Mouse (Mus musculus) limb, embryonic 15.5 days (tissue): Measurements from ENCODE around the gene Gstp3. TPM values are rescaled to one million over a fixed set of nuclear protein-coding genes. Genes with fewer than 3 reads are reported as not detected.
"Not testable (repeated sequence)": the region's sequence is repeated elsewhere in the genome, so short reads cannot be mapped to it uniquely, and the experiment has no call there.

ENCODE experiments used
- ATAC-seq: fragments of 200-750 bp; cut with Nextera tagmentation; 2 replicates; pipeline ENCODE4 v1.8.0; 2017; ENCODE audit warnings: low read depth, moderate TSS enrichment; ENCODE audit not compliant: insufficient number of reproducible peaks, low FRiP score, low TSS enrichment
- H3K27ac ChIP-seq: fragments of 300-500 bp; sonication (generic); 2 replicates; pipeline ENCODE4 v1.5.1; 2015; ENCODE audit warnings: moderate library complexity, mild to moderate bottlenecking, inconsistent platforms
- H3K27me3 ChIP-seq: fragments of 300-500 bp; sonication (generic); 2 replicates; pipeline ENCODE4 v1.6.1; 2015; ENCODE audit warnings: inconsistent platforms
- H3K36me3 ChIP-seq: fragments of 300-500 bp; sonication (generic); 2 replicates; pipeline ENCODE4 v1.6.1; 2015; ENCODE audit warnings: inconsistent platforms
- H3K4me1 ChIP-seq: fragments of 300-500 bp; sonication (generic); 2 replicates; pipeline ENCODE4 v1.6.1; 2015; ENCODE audit warnings: inconsistent platforms
- H3K4me2 ChIP-seq: fragments of 300-500 bp; sonication (generic); 2 replicates; pipeline ENCODE4 v1.6.1; 2015; ENCODE audit warnings: mild to moderate bottlenecking, inconsistent platforms
- H3K4me3 ChIP-seq: fragments of 300-500 bp; sonication (generic); 2 replicates; pipeline ENCODE4 v1.5.1; 2015; ENCODE audit warnings: mild to moderate bottlenecking, inconsistent platforms
- H3K9ac ChIP-seq: fragments of 300-500 bp; sonication (generic); 2 replicates; pipeline ENCODE4 v1.6.1; 2015; ENCODE audit warnings: inconsistent platforms
- H3K9me3 ChIP-seq: fragments of 300-500 bp; sonication (generic); 2 replicates; pipeline ENCODE4 v1.6.1; 2016; ENCODE audit warnings: inconsistent platforms
- WGBS: fragments of 180-500 bp; shearing (Covaris S2); methylation state at CpG from one replicate; pipeline ENCODE4 v1.1.7; 2015; 5-methylcytosine and 5-hydroxymethylcytosine counted together
- polyA plus RNA-seq: library from polyadenylated mRNA; unstranded; fragments of >200 nt; fragmentation: Nextera tagmentation; extraction: Ambion mirVana; gene quantifications from 2 replicates; pipeline ENCODE4 v1.2.1, GENCODE M21; 2015

The Gstp3 gene
- polyA plus RNA-seq, 1 experiment from 2014 or later, result 0.46 TPM

GRCm38 (mm10) chr19:4071406-4071805 lies 12.0 kb upstream of the Gstp3 start:
- Histone ChIP-seq H3K36me3 (no peaks in the 10 kb centered on the region), H3K27ac (no peak overlapping the region), H3K4me2 (no peak overlapping the region), H3K9me3 (no peaks in the 10 kb centered on the region), H3K4me1 (no peaks in the 10 kb centered on the region), H3K27me3 (no peaks in the 10 kb centered on the region), H3K4me3 (no peak overlapping the region), H3K9ac (no peak overlapping the region)
- no peak for ATAC-seq
- WGBS, result 90% methylated on average over 6 of the region's 6 CpGs

GRCm38 (mm10) chr19:4070756-4071155 lies 11.4 kb upstream of the Gstp3 start:
- ATAC-seq, result no peak
- Histone ChIP-seq H3K27me3 (no peaks in the 10 kb centered on the region), H3K27ac (no peak overlapping the region), H3K9ac (no peak overlapping the region), H3K4me2 (no peak overlapping the region), H3K9me3 (no peaks in the 10 kb centered on the region), H3K4me1 (no peaks in the 10 kb centered on the region), H3K36me3 (no peaks in the 10 kb centered on the region), H3K4me3 (no peak overlapping the region)
- WGBS, result 81% methylated on average over 8 of the region's 8 CpGs

GRCm38 (mm10) chr19:4070311-4070710 lies 10.9 kb upstream of the Gstp3 start:
- Histone ChIP-seq H3K4me3 (no peak overlapping the region), H3K27ac (no peak overlapping the region), H3K9me3 (no peaks in the 10 kb centered on the region), H3K9ac (no peak overlapping the region), H3K4me1 (no peaks in the 10 kb centered on the region), H3K27me3 (no peaks in the 10 kb centered on the region), H3K36me3 (no peaks in the 10 kb centered on the region), H3K4me2 (no peak overlapping the region)
- no peak for ATAC-seq
- WGBS, result 76% methylated on average over 15 of the region's 15 CpGs

- H3K36me3 ChIP-seq, result no peaks in the 10 kb centered on the region
- H3K27me3 ChIP-seq, result no peaks in the 10 kb centered on the region
- H3K4me2 ChIP-seq, result no peak overlapping the region
- H3K4me1 ChIP-seq, result no peaks in the 10 kb centered on the region
- no peak overlapping the region for H3K4me3 ChIP-seq
- no peaks in the 10 kb centered on the region for H3K9me3 ChIP-seq
- no peak overlapping the region for H3K27ac ChIP-seq
- 72% methylated on average over 15 of the region's 15 CpGs for WGBS
- H3K9ac ChIP-seq, result no peak overlapping the region
- no peak for ATAC-seq
Measured at GRCm38 (mm10) chr19:4068717-4069410, 9.5 kb upstream of the Gstp3 start.

GRCm38 (mm10) chr19:4068242-4068641 lies 8.9 kb upstream of the Gstp3 start:
- 92% methylated on average over 2 of the region's 2 CpGs for WGBS

GRCm38 (mm10) chr19:4066877-4067276 lies 7.5 kb upstream of the Gstp3 start:
- Histone ChIP-seq H3K9ac (no peak overlapping the region), H3K36me3 (no peaks in the 10 kb centered on the region), H3K9me3 (no peaks in the 10 kb centered on the region), H3K4me3 (no peak overlapping the region), H3K4me1 (no peaks in the 10 kb centered on the region), H3K27me3 (no peaks in the 10 kb centered on the region), H3K4me2 (no peak overlapping the region), H3K27ac (no peak overlapping the region)
- no peak for ATAC-seq

More at GRCm38 (mm10) chr19:4068242-4068641, 8.9 kb upstream of the Gstp3 start:
- not testable (repeated sequence) for H3K27me3 ChIP-seq, ATAC-seq, H3K4me3 ChIP-seq, H3K27ac ChIP-seq, H3K36me3 ChIP-seq, H3K9ac ChIP-seq, H3K4me2 ChIP-seq, H3K9me3 ChIP-seq, H3K4me1 ChIP-seq

- H3K4me3 ChIP-seq, result no peak overlapping the region
- no peaks in the 10 kb centered on the region for H3K36me3 ChIP-seq
- H3K27me3 ChIP-seq, result no peaks in the 10 kb centered on the region
- no peaks in the 10 kb centered on the region for H3K9me3 ChIP-seq
- no peaks in the 10 kb centered on the region for H3K4me1 ChIP-seq
- H3K9ac ChIP-seq, result no peak overlapping the region
- 61% methylated on average over 6 of the region's 6 CpGs for WGBS
- ATAC-seq, result no peak
- no peak overlapping the region for H3K4me2 ChIP-seq
- H3K27ac ChIP-seq, result no peak overlapping the region
Measured at GRCm38 (mm10) chr19:4066280-4066679, 6.9 kb upstream of the Gstp3 start.

GRCm38 (mm10) chr19:4064501-4064900 lies 5.1 kb upstream of the Gstp3 start:
- H3K4me2 ChIP-seq, ATAC-seq, H3K4me1 ChIP-seq, H3K9ac ChIP-seq, H3K9me3 ChIP-seq, H3K27me3 ChIP-seq, H3K4me3 ChIP-seq, H3K36me3 ChIP-seq, H3K27ac ChIP-seq: not testable (repeated sequence)
- 36% methylated on average over 8 of the region's 11 CpGs for WGBS

- ATAC-seq, H3K4me2 ChIP-seq, H3K27me3 ChIP-seq: not testable (repeated sequence)
Measured at GRCm38 (mm10) chr19:4063357-4063756, 4.0 kb upstream of the Gstp3 start.

GRCm38 (mm10) chr19:4060899-4061465 lies 1.6 kb upstream of the Gstp3 start:
- 91% methylated on average over 6 of the region's 6 CpGs for WGBS
- no peak overlapping the region for H3K4me3 ChIP-seq
- peaks cover 2% of the 10 kb centered on the region; the same call in 1 of the 2 replicates for H3K4me1 ChIP-seq
- no peak for ATAC-seq
- no peaks in the 10 kb centered on the region for H3K36me3 ChIP-seq
- no peak overlapping the region for H3K4me2 ChIP-seq
- H3K9ac ChIP-seq, result no peak overlapping the region
- H3K27me3 ChIP-seq, result no peaks in the 10 kb centered on the region
- H3K27ac ChIP-seq, result no peak overlapping the region
- no peaks in the 10 kb centered on the region for H3K9me3 ChIP-seq

More at GRCm38 (mm10) chr19:4063357-4063756, 4.0 kb upstream of the Gstp3 start:
- H3K9ac ChIP-seq, H3K4me3 ChIP-seq, H3K27ac ChIP-seq, H3K4me1 ChIP-seq, H3K36me3 ChIP-seq, H3K9me3 ChIP-seq: not testable (repeated sequence)
- WGBS, result 84% methylated on average over 4 of the region's 4 CpGs

GRCm38 (mm10) chr19:4060044-4060898 lies 902 bp upstream of the Gstp3 start:
- 88% methylated on average over 8 of the region's 8 CpGs for WGBS
- not testable (repeated sequence) for H3K4me1 ChIP-seq, H3K4me2 ChIP-seq, H3K36me3 ChIP-seq, H3K9me3 ChIP-seq, ATAC-seq, H3K4me3 ChIP-seq, H3K9ac ChIP-seq, H3K27me3 ChIP-seq, H3K27ac ChIP-seq

GRCm38 (mm10) chr19:4058581-4058980 lies 788 bp downstream of the Gstp3 start:
- Histone ChIP-seq H3K4me3 (no peak overlapping the region), H3K4me2 (no peak overlapping the region), H3K9me3 (no peaks in the 10 kb centered on the region), H3K27me3 (no peaks in the 10 kb centered on the region), H3K36me3 (no peaks in the 10 kb centered on the region), H3K27ac (no peak overlapping the region), H3K9ac (no peak overlapping the region), H3K4me1 (peaks cover 3% of the 10 kb centered on the region; the same call in 1 of the 2 replicates)
- WGBS, result 86% methylated on average over 5 of the region's 5 CpGs
- ATAC-seq, result no peak
